Mouse (Mus musculus) lung, adult 18-20 months (tissue): ENCODE data around the gene Prss12.

Source experiments
- DNase-seq, 2 experiments: peaks; one replicate each; pipeline ENCODE4 v3.0.0; 2022; ENCODE audit warnings: mixed read lengths in 2 of 2

The Prss12 gene

GRCm38 (mm10) chr3:123543585-123544304 lies 97.0 kb downstream of the Prss12 start:
- no peak for DNase-seq

GRCm38 (mm10) chr3:123550487-123550886 lies 103.8 kb downstream of the Prss12 start:
- no peak for DNase-seq

GRCm38 (mm10) chr3:123553872-123554271 lies 107.2 kb downstream of the Prss12 start:
- DNase-seq, result no peak

GRCm38 (mm10) chr3:123555254-123555865 lies 108.6 kb downstream of the Prss12 start:
- no peak for DNase-seq
